Mouse (Mus musculus) adrenal gland, postnatal 36 days (tissue): ENCODE data around the gene Tm4sf19. TPM values are rescaled to one million over a fixed set of nuclear protein-coding genes. Genes with fewer than 3 reads are reported as not detected.
"Not testable (repeated sequence)": the region's sequence is repeated elsewhere in the genome, so short reads cannot be mapped to it uniquely, and the experiment has no call there.

Experiments used
- DNase-seq, 2 experiments: peaks; one replicate each; pipeline ENCODE4 v3.0.0; 2021; ENCODE audit warnings: mixed read lengths in 1 of 2
- total RNA-seq, 2 experiments: library from RNA; stranded (reverse); gene quantifications; 2 replicates each; pipeline ENCODE4 v1.2.3; 2021

Gene Tm4sf19
- total RNA-seq, 2 experiments from 2014 or later = 0.56 TPM; not detected in 1

DNA sequence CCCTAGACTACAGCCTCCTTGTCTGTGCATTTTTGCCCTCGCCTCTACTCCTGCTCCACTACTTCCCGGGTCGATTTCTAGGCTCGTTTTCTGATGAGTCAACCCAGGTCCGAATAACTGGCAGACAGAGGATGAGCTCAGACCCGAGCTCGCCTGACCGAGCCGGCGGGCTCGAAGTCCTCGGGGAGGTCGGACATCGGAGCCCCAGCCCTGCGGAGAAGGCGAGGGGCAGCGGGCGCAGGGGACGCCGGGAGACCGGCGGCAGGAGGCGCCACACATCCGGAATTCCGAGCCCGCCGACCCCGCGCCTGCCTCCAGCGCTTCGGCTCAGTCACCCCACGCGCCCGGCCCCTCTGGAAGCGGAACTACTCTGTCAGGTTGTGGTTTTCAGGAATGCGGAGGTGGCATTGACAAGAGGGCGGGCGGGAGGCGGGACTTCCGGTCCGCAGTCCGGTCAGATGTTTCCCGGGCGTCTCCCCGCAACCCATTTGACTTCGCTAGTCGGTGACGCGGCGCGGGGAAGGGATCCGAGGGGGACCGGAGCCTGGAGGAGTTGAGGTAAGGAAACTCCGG, 30.3 kb downstream of the Tm4sf19 start, which contains the start of gene Pcyt1a:
Gene Pcyt1a (plus strand): TSS at position 448 of the 573 bp plus-strand sequence.
- peak; percentile 91 to 93 for DNase-seq

DNA sequence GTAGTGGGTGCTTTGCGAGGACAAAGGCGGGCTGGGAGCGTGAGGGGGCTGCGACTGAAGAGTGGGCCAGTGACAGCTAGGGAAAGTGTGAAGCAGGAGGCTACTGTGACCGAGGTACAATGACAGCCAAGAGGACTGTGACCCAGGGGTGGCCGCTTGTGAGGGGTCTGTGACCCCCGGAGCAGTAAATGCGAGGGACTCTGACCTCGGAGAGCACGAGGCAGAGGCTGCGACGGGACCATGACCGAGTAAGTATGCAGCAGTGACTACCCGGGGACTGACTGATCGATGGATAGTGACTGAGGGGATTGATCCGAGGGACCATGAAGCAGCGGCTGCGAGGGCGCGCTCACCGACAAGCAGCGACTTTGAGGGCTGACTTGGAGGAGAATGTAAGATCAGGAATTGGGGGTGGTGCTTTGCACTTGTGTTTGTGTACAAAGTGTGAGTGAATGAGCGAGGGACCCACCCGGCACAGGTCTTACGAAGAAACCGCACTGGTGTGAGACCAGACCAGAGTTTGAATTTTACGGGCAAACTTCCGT, 30.8 kb downstream of the Tm4sf19 start:
- DNase-seq = peak in 1 of 2 experiments; percentile 34

DNA sequence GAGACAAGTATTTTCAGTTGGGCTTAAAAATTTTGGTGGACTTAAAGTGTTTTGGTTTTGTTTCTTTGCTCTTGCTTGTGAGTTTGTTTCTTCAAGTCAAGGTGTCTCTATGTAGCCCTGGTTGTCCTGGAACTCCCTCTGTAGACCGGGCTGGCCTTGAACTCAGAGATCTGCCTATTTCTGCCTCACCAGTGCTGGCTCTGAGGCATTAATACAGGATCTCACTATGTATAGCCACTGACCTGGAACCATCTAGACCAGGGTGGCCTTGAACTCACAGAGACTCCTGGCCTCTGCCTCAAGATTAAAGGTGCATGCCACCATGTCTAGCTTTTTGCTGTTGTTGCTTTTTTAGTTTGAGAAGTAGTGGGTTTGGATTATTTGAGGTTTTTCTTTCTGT, 31.6 kb downstream of the Tm4sf19 start:
- DNase-seq = peak in 1 of 2 experiments; percentile 10

DNA sequence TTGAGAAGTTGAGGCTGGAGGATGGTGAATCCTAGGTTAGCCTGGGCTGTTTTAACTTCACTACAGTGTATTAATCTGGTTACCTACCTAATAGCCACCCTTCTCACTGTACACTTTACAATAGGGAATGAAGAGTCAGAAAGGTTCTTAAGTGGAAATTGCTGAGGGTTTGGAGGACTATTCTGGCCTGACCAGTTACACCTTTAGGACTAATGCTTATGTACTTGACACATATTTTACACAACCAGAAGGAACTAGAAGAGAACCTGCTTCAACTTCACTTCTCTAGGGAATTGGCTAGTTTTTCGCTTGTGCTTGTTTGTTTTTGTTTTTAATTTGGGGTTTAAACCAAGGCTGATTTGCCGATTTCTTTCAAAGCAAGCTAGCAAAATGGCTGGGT, 32.8 kb downstream of the Tm4sf19 start:
- DNase-seq = no peak

DNA sequence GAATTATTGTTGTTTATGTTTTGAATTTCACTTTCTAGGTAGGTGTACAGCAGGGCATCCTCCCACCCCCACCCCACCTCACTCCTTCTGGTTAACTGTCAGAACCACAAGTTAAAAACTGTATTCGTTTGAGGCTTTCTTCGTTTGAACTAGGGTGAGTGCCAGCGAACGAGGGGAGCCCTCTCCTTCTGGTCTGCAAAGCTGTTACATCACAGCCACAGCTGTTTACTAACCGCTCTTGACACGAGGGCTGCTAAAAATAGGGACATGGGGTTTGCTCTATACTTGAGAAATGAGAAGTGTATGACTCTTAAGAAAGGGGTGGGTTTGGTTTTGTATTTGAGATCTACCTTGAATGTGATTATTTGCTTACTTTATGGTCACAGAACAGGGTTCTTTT, 33.8 kb downstream of the Tm4sf19 start:
- peak; percentile 41 to 53 for DNase-seq

DNA sequence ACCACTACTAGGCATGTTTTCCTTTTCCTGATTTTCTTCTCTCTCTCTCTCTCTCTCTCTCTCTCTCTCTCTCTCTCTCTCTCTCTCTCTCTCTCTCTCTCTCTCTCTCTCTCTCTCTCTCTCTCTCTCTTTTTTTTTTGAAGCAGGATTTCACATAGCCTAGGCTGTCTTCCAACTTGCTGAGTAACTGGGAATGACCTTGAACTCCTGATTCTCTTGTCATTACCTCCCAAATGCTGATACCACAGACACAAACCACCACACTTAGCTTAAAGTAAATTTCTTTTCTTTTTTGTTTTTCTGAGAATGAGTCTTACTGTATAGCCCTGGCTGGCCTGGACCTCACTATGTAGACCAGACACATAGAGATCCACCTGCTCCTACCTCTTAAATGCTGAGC, 34.4 kb downstream of the Tm4sf19 start:
- DNase-seq = peak; percentile 22 to 57

DNA sequence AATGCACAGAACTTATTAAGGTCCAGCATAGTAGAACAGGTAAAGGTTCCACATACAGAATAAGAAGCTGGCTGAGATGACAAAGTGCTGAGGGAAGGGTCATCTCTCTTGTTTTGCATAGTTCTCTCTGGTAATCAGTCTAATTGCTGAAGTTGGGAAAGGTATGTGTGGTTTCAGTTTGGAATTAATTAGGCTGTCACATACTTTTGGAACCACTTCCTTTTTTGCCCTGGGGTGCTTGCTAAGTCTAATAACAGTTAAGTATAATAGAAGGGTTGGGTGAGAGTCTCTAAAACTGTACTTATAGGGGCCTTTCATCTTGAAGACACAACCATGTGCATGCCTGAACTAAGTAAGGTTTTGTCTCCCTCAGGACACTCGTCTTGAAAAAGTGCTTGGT, 36.4 kb downstream of the Tm4sf19 start:
- DNase-seq = no peak

DNA sequence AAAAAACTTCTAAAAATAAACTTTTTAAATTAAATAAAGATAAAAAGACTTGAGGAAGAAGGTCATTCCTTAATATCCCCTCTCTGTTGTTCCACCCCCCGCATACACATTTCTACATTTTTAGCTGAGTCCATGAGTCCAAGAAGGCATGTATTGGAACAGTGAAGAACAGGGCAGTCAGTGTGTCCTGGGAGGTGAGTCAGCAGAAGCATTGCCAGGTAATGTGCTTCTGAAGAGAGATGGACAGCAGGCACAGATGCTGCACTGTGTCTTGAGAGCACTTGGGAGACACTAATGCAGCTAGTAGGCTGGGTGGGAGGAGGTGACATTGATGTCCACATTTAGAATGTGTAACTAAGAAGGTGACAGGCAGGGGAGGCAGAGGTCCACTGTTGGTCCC, 37.0 kb downstream of the Tm4sf19 start:
- no peak for DNase-seq

DNA sequence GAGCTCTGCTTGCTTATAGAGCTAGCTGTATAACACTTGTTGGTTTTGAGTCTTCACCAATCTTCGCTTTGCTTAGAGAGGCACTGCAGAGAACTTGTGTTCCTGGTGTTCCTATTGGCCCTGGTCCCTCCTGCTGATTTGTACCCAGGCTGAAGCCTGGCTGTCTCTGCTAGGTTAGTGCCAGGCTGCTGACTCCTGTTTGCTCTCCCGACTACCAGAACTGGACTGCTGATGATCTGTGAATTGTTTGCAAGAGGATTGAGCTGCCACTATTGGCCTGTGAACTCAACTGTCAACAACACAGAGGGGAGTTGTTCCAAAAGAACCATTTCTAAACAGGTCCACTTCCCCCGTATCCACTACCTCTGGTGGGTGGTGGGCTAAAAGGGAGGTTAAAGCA, 41.1 kb downstream of the Tm4sf19 start:
- no peak for DNase-seq

DNA sequence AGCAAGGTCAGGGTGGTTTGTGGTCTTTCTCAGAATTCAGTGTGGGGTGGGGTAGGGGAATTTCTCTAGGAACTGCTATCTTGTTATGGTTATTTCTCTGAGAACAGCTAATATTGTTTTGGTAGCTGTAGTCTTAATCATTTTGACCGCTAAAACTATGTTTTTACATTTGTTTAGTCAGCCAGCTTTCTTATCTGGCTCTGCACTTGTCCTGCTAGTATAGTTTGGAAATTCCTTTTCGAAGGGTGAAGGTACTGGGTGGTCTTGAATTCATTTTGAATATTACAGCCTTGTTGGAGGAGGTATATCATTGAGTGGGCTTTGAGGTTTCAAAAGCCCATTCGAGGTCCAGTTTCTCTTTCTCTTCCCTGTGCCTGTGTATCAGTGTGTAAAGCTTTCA, 44.3 kb downstream of the Tm4sf19 start:
- not testable (repeated sequence) for DNase-seq

DNA sequence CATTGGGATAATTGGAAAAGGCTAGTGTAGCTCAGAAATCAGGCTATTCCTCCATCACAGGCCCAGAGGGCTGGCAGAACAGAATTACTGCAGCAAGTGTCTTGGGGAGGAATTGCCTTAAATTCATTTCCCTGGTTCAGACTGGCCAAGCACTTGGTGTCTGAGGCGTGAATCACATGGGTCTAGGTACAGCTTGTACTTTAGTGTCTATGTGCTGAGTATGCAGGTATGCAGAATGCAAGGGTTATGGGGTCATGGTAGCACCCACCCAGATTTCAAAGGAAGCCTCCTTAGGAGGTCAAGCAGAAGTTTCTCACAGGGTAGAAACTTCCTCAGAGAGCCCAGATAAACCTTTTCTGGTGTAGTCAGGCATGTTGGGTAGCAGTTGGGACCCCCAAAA, 45.3 kb downstream of the Tm4sf19 start:
- no peak for DNase-seq

DNA sequence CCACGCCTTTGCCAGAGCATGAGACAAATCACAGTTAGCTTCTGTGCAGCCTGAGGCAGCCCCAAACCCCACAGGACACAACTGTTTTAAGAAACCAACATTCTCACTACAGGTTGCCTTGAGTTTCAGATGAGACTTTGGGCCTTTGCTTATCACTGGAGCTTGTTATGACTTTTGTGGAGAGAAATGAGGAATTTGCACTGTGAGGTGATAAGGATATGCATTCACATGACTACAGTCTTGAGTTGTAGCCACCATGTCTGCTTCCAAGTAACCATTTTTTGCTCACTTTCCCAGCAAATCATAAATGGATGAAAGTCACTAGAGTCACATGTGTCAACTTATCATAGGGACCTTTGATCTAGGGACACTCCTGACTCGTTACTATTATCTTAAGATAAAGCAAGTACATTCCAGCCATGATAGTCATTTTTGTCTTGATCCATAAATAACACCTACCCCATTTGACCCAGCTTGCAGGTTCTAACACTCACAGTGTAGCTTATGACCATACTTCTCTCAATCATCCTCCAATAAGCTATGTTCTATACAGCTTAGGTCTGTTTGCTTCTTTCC, 46.3 kb downstream of the Tm4sf19 start:
- DNase-seq = no peak

DNA sequence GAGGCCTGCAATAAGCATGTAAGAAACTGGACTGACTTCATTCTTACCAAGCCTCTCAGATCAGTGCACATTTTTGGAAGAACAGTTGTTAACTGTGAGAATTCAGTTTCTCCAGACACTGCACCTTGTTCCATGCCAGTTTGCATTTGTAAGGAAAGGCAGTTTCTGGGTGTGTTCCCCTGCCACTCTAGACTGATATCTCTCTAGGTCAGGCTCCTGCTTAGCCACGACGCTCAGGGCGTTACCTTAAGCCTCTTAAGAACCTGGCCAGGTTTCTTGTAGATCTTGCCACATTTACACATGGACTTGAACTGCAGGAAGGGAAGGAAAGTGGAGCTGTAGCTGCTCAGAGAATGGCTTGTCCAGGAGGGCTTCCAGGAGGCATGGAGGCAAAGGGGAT, 49.4 kb downstream of the Tm4sf19 start:
- DNase-seq = no peak

DNA sequence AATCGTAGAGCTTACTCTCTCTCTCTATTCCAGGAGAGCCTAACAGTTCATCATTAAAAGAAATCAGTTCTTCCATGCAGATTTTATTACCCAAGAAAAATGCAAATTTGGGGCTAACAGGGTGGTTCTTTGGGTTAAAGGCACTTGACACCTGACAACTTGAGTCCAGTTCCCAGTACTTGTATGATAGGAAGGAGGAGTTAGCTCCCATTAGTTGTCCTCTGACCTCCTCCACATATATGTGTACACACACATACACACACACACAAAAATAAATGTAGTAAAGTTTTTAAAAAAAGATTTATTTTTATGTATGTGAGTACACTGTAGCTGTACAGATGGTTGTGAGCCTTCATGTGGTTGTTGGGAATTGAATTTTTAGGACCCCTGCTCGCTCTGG, 49.8 kb downstream of the Tm4sf19 start:
- no peak for DNase-seq

DNA sequence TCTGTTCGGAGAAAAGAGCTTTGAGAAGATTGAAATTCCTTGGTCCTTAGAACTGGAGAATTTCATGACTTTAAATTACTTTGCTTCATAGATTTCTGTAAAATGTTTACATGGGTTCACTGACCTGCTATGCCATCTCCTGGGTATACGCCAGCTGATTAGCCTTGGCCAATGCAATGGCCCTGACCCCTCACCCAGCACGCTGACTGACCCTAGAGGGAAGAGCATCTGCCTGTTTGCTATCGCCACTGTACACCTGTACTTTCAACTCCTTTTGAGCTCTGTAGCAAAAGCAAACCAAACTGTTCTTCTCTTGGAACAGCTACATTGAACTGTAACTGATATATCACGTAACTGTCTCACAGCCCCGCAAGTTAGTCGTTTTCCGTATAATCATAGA, 52.8 kb downstream of the Tm4sf19 start:
- peak in 1 of 2 experiments; percentile 21 for DNase-seq

DNA sequence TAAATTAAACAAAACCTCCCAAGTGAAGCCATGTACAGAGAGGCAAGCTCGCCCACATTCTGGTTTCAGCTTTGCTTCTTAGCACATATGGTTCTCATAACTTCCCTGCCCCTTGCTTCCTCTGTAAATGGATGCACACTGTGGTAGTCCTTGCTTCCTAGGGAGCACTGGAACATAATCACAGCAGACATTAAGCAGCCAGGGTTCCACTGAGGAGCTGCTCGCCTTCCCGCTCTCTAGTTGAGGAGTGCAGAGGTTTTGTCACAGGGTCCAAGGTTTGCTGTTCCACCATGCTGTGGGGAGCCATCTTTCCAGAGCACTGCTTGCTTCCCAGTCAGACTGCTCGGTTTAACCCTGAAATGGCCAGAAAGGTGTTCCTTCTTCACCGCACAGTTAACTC, 54.3 kb downstream of the Tm4sf19 start:
- no peak for DNase-seq

DNA sequence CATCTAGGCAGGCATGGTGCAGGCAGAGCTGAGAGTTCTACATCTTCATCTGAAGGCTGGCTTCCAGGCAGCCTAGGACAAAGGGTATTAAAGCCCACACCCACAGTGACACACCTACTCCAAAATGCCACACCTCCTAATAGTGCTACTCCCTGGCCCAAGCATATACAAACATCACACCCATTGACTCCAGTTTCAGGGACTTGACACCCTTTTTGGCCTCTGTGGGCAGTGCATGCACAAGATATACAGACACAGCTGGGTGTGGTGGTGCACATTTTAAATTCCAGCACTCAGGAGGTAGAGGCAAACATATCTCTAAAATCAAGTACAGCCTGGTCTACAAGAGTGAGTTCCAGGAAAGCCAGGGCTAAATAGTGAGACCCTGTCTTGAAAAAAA, 55.8 kb downstream of the Tm4sf19 start:
- no peak for DNase-seq

DNA sequence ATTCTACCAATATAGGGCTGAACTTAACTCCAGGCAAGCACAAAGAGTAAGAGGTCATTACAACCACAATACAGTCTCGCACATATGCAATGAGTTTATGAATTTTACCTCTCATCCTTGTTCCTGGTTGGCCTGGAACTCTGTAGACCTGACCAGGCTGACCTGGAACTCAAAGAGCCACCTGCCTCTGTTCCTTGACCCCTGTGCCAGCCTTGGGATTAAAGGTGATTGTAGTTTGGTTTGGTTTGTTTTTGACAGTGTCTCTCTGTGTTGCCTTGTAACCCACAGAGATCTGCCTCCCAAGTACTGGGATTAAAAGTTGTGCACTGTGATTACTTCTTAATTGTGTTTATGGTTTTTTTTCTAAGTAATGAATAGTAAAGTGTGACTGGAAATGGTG, 56.5 kb downstream of the Tm4sf19 start:
- DNase-seq = no peak

Other genes starting within 250 kb of the Tm4sf19 start
- gene Nrros, start 234.9 kb upstream of the Tm4sf19 start, total RNA-seq = 1 to 10 TPM; 5.3 to 8.2 TPM
- gene Bex6, start 220.7 kb upstream of the Tm4sf19 start, total RNA-seq = not detected
- 10 to 100 TPM; 20.7 to 21.4 TPM for gene Fbxo45, start 153.3 kb upstream of the Tm4sf19 start, total RNA-seq
- gene Wdr53, start 153.3 kb upstream of the Tm4sf19 start, total RNA-seq = 10 to 100 TPM; 13.7 to 14.8 TPM
- under 1 TPM in 1 of 2 experiments, not detected in 1; 0.30 TPM for gene Smco1, start 129.0 kb upstream of the Tm4sf19 start, total RNA-seq
- 10 to 100 TPM; 24.6 to 27.7 TPM for gene Rnf168, start 123.0 kb upstream of the Tm4sf19 start, total RNA-seq
- gene Ubxn7, start 68.2 kb upstream of the Tm4sf19 start, total RNA-seq = 10 to 100 TPM; 57.4 to 70.5 TPM
- 1 to 10 TPM; 6.6 to 7.7 TPM for gene Tctex1d2, start 19.2 kb downstream of the Tm4sf19 start, total RNA-seq
- 100 to 1,000 TPM in 1 of 2 experiments, 10 to 100 TPM in 1; 86.1 to 103 TPM for gene Pcyt1a, start 30.4 kb downstream of the Tm4sf19 start, total RNA-seq
- under 1 TPM in 1 of 2 experiments, not detected in 1; 0.36 TPM for gene Slc51a, start 87.4 kb downstream of the Tm4sf19 start, total RNA-seq
- not detected for gene Zdhhc19, start 95.8 kb downstream of the Tm4sf19 start, total RNA-seq
- 10 to 100 TPM; 21.2 to 75.7 TPM for gene Tfrc, start 208.4 kb downstream of the Tm4sf19 start, total RNA-seq
- gene Tnk2, start 243.4 kb downstream of the Tm4sf19 start, total RNA-seq = 10 to 100 TPM; 31.1 to 36.4 TPM